Mouse (Mus musculus): Measurements from ENCODE around the gene Smarcd1. TPM values are rescaled to one million over a fixed set of nuclear protein-coding genes. Genes with fewer than 3 reads are reported as not detected.
A peak's percentile ranks its signal among the peaks of the same experiment; 100 is the strongest.

Smarcd1 gene
- total and polyA plus RNA-seq, 2 experiments from 2014 or later: 90.1 to 93.6 TPM

- TF ChIP-seq CTCF (IDR thresholded peaks at IDR 0.05; ENCODE audit: low read depth): no peak
- H3K4me3 ChIP-seq (ENCODE audit: low read depth, low read length): no peak overlapping the region
- H3K36me3 ChIP-seq (ENCODE audit: insufficient read depth): peaks cover 8% of the 10 kb centered on the region; the same call in 1 of the 2 replicates
- H3K27ac ChIP-seq (ENCODE audit: low read depth, low read length): no peak overlapping the region
- ATAC-seq (no peak), DNase-seq (no peak)
- H3K27me3 ChIP-seq (ENCODE audit: insufficient read depth, low read length): no peaks in the 10 kb centered on the region
- WGBS: 73% methylated on average over 7 of the region's 7 CpGs
- H3K4me2 ChIP-seq (ENCODE audit: low read depth): no peak overlapping the region
- no peaks in the 10 kb centered on the region for H3K9me3 ChIP-seq (ENCODE audit: low read length)
- no peak overlapping the region for H3K9ac ChIP-seq
- H3K4me1 ChIP-seq (ENCODE audit: insufficient read depth): peaks cover 24% of the 10 kb centered on the region
These were observed 22.9 kb upstream of the Smarcd1 start for GRCm38 (mm10) chr15:99679008-99679407.

GRCm38 (mm10) chr15:99682880-99683279, 19.0 kb upstream of the Smarcd1 start:
- TF ChIP-seq CTCF (IDR thresholded peaks at IDR 0.05; ENCODE audit: low read depth): peak; percentile 51
- no peak for DNase-seq
- Histone ChIP-seq H3K4me3 (ENCODE audit: low read depth, low read length) (no peak overlapping the region), H3K27me3 (ENCODE audit: insufficient read depth, low read length) (no peaks in the 10 kb centered on the region), H3K4me1 (ENCODE audit: insufficient read depth) (peaks cover 4% of the 10 kb centered on the region; the same call in 1 of the 2 replicates), H3K9me3 (ENCODE audit: low read length) (no peaks in the 10 kb centered on the region), H3K4me2 (ENCODE audit: low read depth) (no peak overlapping the region), H3K36me3 (ENCODE audit: insufficient read depth) (peaks cover 21% of the 10 kb centered on the region), H3K9ac (no peak overlapping the region), H3K27ac (ENCODE audit: low read depth, low read length) (no peak overlapping the region)
- ATAC-seq: no peak
- WGBS: 92% methylated on average over 7 of the region's 7 CpGs

- H3K27ac ChIP-seq (ENCODE audit: low read depth, low read length): no peak overlapping the region
- H3K4me3 ChIP-seq (ENCODE audit: low read depth, low read length): no peak overlapping the region
- WGBS: 93% methylated on average over 5 of the region's 5 CpGs
- DNase-seq (no peak), ATAC-seq (no peak)
- H3K9ac ChIP-seq: no peak overlapping the region
- H3K27me3 ChIP-seq (ENCODE audit: insufficient read depth, low read length): no peaks in the 10 kb centered on the region
- no peaks in the 10 kb centered on the region for H3K4me1 ChIP-seq (ENCODE audit: insufficient read depth)
- H3K4me2 ChIP-seq (ENCODE audit: low read depth): no peak overlapping the region
- peaks cover 21% of the 10 kb centered on the region for H3K36me3 ChIP-seq (ENCODE audit: insufficient read depth)
- H3K9me3 ChIP-seq (ENCODE audit: low read length): no peaks in the 10 kb centered on the region
- TF ChIP-seq CTCF (IDR thresholded peaks at IDR 0.05; ENCODE audit: low read depth): no peak
These were observed 17.8 kb upstream of the Smarcd1 start for GRCm38 (mm10) chr15:99684156-99684555.

- Histone ChIP-seq H3K9me3 (ENCODE audit: low read length) (no peaks in the 10 kb centered on the region), H3K9ac (no peak overlapping the region), H3K4me1 (ENCODE audit: insufficient read depth) (no peaks in the 10 kb centered on the region), H3K4me2 (ENCODE audit: low read depth) (no peak overlapping the region), H3K36me3 (ENCODE audit: insufficient read depth) (peaks cover 21% of the 10 kb centered on the region), H3K4me3 (ENCODE audit: low read depth, low read length) (no peak overlapping the region), H3K27me3 (ENCODE audit: insufficient read depth, low read length) (no peaks in the 10 kb centered on the region), H3K27ac (ENCODE audit: low read depth, low read length) (no peak overlapping the region)
- peak; percentile 95 for TF ChIP-seq CTCF (IDR thresholded peaks at IDR 0.05; ENCODE audit: low read depth)
- 8% methylated on average over 4 of the region's 4 CpGs for WGBS
- peak; percentile 73 for ATAC-seq
- peak; percentile 74 for DNase-seq
These were observed 13.2 kb upstream of the Smarcd1 start for GRCm38 (mm10) chr15:99688712-99689111.

- WGBS: 25% methylated on average over 4 of the region's 4 CpGs
- TF ChIP-seq CTCF (IDR thresholded peaks at IDR 0.05; ENCODE audit: low read depth): no peak
- no peak overlapping the region for H3K9ac ChIP-seq
These were observed 11.0 kb upstream of the Smarcd1 start for GRCm38 (mm10) chr15:99690924-99691323.

GRCm38 (mm10) chr15:99691976-99692375, 10.0 kb upstream of the Smarcd1 start:
- H3K27ac ChIP-seq (ENCODE audit: low read depth, low read length): no peak overlapping the region
- H3K36me3 ChIP-seq (ENCODE audit: insufficient read depth): peaks cover 22% of the 10 kb centered on the region

More at GRCm38 (mm10) chr15:99690924-99691323, 11.0 kb upstream of the Smarcd1 start:
- Histone ChIP-seq H3K9me3 (ENCODE audit: low read length) (no peaks in the 10 kb centered on the region), H3K36me3 (ENCODE audit: insufficient read depth) (peaks cover 12% of the 10 kb centered on the region), H3K4me1 (ENCODE audit: insufficient read depth) (no peaks in the 10 kb centered on the region), H3K4me2 (ENCODE audit: low read depth) (no peak overlapping the region), H3K27me3 (ENCODE audit: insufficient read depth, low read length) (no peaks in the 10 kb centered on the region), H3K4me3 (ENCODE audit: low read depth, low read length) (no peak overlapping the region), H3K27ac (ENCODE audit: low read depth, low read length) (no peak overlapping the region)
- no peak for ATAC-seq
- no peak for DNase-seq

GRCm38 (mm10) chr15:99697309-99697708, 4.6 kb upstream of the Smarcd1 start:
- H3K4me1 ChIP-seq (ENCODE audit: insufficient read depth): no peaks in the 10 kb centered on the region
- H3K4me2 ChIP-seq (ENCODE audit: low read depth): no peak overlapping the region
- no peaks in the 10 kb centered on the region for H3K9me3 ChIP-seq (ENCODE audit: low read length)
- ATAC-seq: no peak
- H3K36me3 ChIP-seq (ENCODE audit: insufficient read depth): peaks cover 41% of the 10 kb centered on the region
- H3K4me3 ChIP-seq (ENCODE audit: low read depth, low read length): no peak overlapping the region
- DNase-seq: no peak
- TF ChIP-seq CTCF (IDR thresholded peaks at IDR 0.05; ENCODE audit: low read depth): no peak
- no peak overlapping the region for H3K27ac ChIP-seq (ENCODE audit: low read depth, low read length)
- H3K9ac ChIP-seq: no peak overlapping the region
- 41% methylated on average over 2 of the region's 2 CpGs for WGBS
- H3K27me3 ChIP-seq (ENCODE audit: insufficient read depth, low read length): no peaks in the 10 kb centered on the region

More at GRCm38 (mm10) chr15:99691976-99692375, 10.0 kb upstream of the Smarcd1 start:
- H3K4me1 ChIP-seq (ENCODE audit: insufficient read depth): no peaks in the 10 kb centered on the region
- no peak overlapping the region for H3K4me3 ChIP-seq (ENCODE audit: low read depth, low read length)
- H3K9me3 ChIP-seq (ENCODE audit: low read length): no peaks in the 10 kb centered on the region
- H3K9ac ChIP-seq: no peak overlapping the region
- no peak for TF ChIP-seq CTCF (IDR thresholded peaks at IDR 0.05; ENCODE audit: low read depth)
- DNase-seq (no peak), ATAC-seq (peak; percentile 45; the same call in 1 of the 2 replicates)
- 57% methylated on average over 9 of the region's 9 CpGs for WGBS
- no peak overlapping the region for H3K4me2 ChIP-seq (ENCODE audit: low read depth)
- H3K27me3 ChIP-seq (ENCODE audit: insufficient read depth, low read length): no peaks in the 10 kb centered on the region
